Mouse (Mus musculus) heart, embryonic 15.5 days (tissue): ENCODE measurements around the gene Dpagt1. TPM values are rescaled to one million over a fixed set of nuclear protein-coding genes. Genes with fewer than 3 reads are reported as not detected.
"Not testable (repeated sequence)": the region's sequence is repeated elsewhere in the genome, so short reads cannot be mapped to it uniquely, and the experiment has no call there.

ENCODE experiments used
- ATAC-seq: fragments of 200-750 bp; cut with Nextera tagmentation; replicated peaks from 2 replicates; pipeline ENCODE4 v1.8.0; 2017; ENCODE audit warnings: low read depth, moderate TSS enrichment; ENCODE audit not compliant: insufficient number of reproducible peaks, insufficient read depth, low FRiP score
- H3K27ac ChIP-seq: fragments of 300-500 bp; sonication (generic); 2 replicates; pipeline ENCODE4 v1.5.1; 2015; ENCODE audit warnings: mild to moderate bottlenecking, inconsistent platforms
- H3K27me3 ChIP-seq: fragments of 300-500 bp; sonication (generic); 2 replicates; pipeline ENCODE4 v1.6.1; 2015; ENCODE audit warnings: inconsistent platforms
- H3K36me3 ChIP-seq: fragments of 300-500 bp; sonication (generic); 2 replicates; pipeline ENCODE4 v1.6.1; 2015; ENCODE audit warnings: mild to moderate bottlenecking, inconsistent platforms
- H3K4me1 ChIP-seq: fragments of 300-500 bp; sonication (generic); replicated peaks from 2 replicates; pipeline ENCODE4 v1.6.1; 2015; ENCODE audit warnings: inconsistent platforms
- H3K4me2 ChIP-seq: fragments of 300-500 bp; sonication (generic); 2 replicates; pipeline ENCODE4 v1.6.1; 2015; ENCODE audit warnings: inconsistent platforms, mild to moderate bottlenecking, moderate library complexity
- H3K4me3 ChIP-seq: fragments of 300-500 bp; sonication (generic); 2 replicates; pipeline ENCODE4 v1.5.1; 2015; ENCODE audit warnings: mild to moderate bottlenecking, inconsistent platforms
- H3K9ac ChIP-seq: fragments of 300-500 bp; sonication (generic); 2 replicates; pipeline ENCODE4 v1.6.1; 2015; ENCODE audit warnings: mild to moderate bottlenecking, inconsistent platforms
- H3K9me3 ChIP-seq: fragments of 300-500 bp; sonication (generic); replicated peaks from 2 replicates; pipeline ENCODE4 v1.6.1; 2016; ENCODE audit warnings: inconsistent platforms
- WGBS: fragments of 180-500 bp; shearing (Covaris S2); methylation state at CpG from one replicate; pipeline ENCODE4 v1.1.7; 2015; ENCODE audit warnings: mixed read lengths; 5-methylcytosine and 5-hydroxymethylcytosine counted together
- polyA plus RNA-seq: library from polyadenylated mRNA; unstranded; fragments of >200 nt; fragmentation: Nextera tagmentation; extraction: Ambion mirVana; gene quantifications from 2 replicates; pipeline ENCODE4 v1.2.1, GENCODE M21; 2015

The Dpagt1 gene
- polyA plus RNA-seq, 1 experiment from 2014 or later = 27.8 TPM

DNA sequence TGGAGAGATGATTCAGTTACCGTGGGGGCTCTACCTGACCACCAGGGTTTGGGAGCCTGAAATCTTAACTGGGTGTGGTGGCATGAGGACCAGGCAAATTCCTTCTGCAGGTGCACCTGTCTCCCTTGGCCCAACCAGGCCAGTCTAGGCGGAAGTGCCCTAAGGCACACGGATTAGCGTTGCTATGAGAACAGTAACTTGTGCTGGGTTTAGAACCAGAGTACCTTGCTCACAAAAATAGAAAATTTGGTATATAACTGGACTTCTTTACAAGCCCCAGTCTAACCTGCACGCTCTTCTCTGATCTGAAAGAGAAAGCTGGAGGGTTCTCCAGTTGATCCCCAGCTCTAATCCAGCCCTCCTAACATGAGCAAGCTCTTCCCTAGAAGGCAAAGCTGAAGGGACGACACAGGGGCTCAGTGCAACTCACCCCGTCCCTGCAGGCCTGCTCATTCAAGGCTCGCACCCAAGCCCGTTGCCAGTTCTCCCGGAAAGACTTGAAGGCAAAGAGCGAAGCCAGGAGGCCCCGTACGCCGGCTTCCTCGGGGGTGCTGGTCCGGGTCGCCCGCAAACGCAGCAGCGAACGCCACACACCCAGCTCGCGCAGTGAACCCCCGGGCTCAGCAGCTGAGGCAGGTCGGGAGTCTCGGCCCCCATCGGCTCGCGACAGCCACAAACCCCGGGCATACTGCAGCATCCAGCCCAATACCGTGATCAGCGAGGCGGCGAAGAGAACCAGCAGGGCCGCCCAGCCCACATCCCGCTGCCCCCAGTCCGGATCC is 6.5 kb upstream of the Dpagt1 start:
- Histone ChIP-seq H3K4me1 (peaks cover 30% of the 10 kb centered on the region), H3K9ac (peak overlapping the region; percentile 93), H3K36me3 (peaks cover 22% of the 10 kb centered on the region), H3K4me3 (peak overlapping the region; percentile 80), H3K27me3 (no peaks in the 10 kb centered on the region), H3K4me2 (peak overlapping the region; percentile 93), H3K9me3 (no peaks in the 10 kb centered on the region), H3K27ac (peak overlapping the region; percentile 78)
- WGBS = 3% methylated on average over 37 of the region's 37 CpGs
- no peak for ATAC-seq

- H3K4me2 ChIP-seq = peak within 1 kb of the TSS; percentile 93
- under 1% methylated on average over 67 of the region's 67 CpGs for WGBS
- H3K9me3 ChIP-seq = no peaks in the 10 kb centered on the region
- no peaks in the 10 kb centered on the region for H3K27me3 ChIP-seq
- H3K36me3 ChIP-seq = peaks cover 14% of the 10 kb centered on the region
- peak within 1 kb of the TSS; percentile 80 for H3K4me3 ChIP-seq
- ATAC-seq = peak; percentile 99
- H3K4me1 ChIP-seq = peaks cover 30% of the 10 kb centered on the region
- H3K9ac ChIP-seq = peak within 1 kb of the TSS; percentile 93
- peak within 1 kb of the TSS; percentile 78 for H3K27ac ChIP-seq
These were observed 5.7 kb upstream of the Dpagt1 start, which contains the start of gene C2cd2l for GRCm38 (mm10) chr9:44319887-44320798. Gene C2cd2l (minus strand): TSS chr9:44320285.

- Histone ChIP-seq H3K27ac (peak overlapping the region; percentile 78), H3K9ac (peak overlapping the region; percentile 40), H3K27me3 (no peaks in the 10 kb centered on the region), H3K36me3 (peaks cover 8% of the 10 kb centered on the region), H3K9me3 (no peaks in the 10 kb centered on the region), H3K4me2 (peak overlapping the region; percentile 93), H3K4me1 (peaks cover 33% of the 10 kb centered on the region), H3K4me3 (peak overlapping the region; percentile 80)
- 13% methylated on average over 6 of the region's 6 CpGs for WGBS
- ATAC-seq = 0 out of 2 replicates have a peak, but pooled peaks have one; percentile 3
These were observed 5.1 kb upstream of the Dpagt1 start for GRCm38 (mm10) chr9:44320799-44321133.

- not testable (repeated sequence) for H3K27ac ChIP-seq, H3K4me3 ChIP-seq, H3K9ac ChIP-seq, H3K4me2 ChIP-seq, H3K9me3 ChIP-seq, H3K27me3 ChIP-seq, ATAC-seq, H3K36me3 ChIP-seq
- H3K4me1 ChIP-seq = peaks cover 29% of the 10 kb centered on the region
- 84% methylated on average over 3 of the region's 4 CpGs for WGBS
These were observed 2.2 kb upstream of the Dpagt1 start for GRCm38 (mm10) chr9:44323656-44324055.

GRCm38 (mm10) chr9:44324147-44324546 is 1.7 kb upstream of the Dpagt1 start:
- H3K9me3 ChIP-seq = no peaks in the 10 kb centered on the region
- peaks cover 24% of the 10 kb centered on the region for H3K4me1 ChIP-seq
- peaks cover 9% of the 10 kb centered on the region for H3K36me3 ChIP-seq
- H3K4me3 ChIP-seq = no peak overlapping the region
- H3K9ac ChIP-seq = no peak overlapping the region
- 73% methylated on average over 6 of the region's 6 CpGs for WGBS
- H3K4me2 ChIP-seq = no peak overlapping the region
- H3K27ac ChIP-seq = no peak overlapping the region
- no peaks in the 10 kb centered on the region for H3K27me3 ChIP-seq
- ATAC-seq = no peak

DNA sequence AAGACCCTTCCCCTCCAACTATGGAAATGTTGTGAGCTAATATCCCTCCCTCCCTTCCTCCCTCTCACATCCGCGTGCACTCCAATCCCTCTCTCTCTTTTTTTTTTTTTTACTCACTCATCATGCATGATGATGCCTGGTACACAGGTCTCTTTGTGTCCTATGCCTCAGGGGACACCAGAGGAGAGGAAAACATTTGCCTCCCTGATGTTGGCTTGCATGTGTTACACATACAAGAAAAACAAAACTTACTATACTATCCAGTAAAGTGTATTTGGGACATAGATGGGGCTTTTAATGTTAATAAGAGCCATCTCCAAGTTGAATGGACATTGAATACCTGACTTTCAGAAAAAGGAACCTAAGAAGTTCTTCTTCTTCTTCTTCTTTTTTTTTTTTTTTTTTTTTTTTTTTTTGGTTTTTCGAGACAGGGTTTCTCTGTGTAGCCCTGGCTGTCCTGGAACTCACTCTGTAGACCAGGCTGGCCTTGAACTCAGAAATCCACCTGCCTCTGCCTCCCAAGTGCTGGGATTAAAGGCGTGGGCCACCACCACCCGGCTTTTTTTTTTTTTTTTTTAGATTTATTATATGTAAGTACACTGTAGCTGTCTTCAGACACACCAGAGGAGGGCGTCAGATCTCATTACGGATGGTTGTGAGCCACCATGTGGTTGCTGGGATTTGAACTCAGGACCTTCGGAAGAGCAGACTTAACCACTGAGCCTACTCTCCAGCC is 619 bp upstream of the Dpagt1 start:
- H3K4me1 ChIP-seq = peaks cover 20% of the 10 kb centered on the region
- peak overlapping the region; percentile 97 for H3K27ac ChIP-seq
- H3K36me3 ChIP-seq = peaks cover 20% of the 10 kb centered on the region
- not testable (repeated sequence) for H3K9me3 ChIP-seq, ATAC-seq, H3K4me3 ChIP-seq, H3K27me3 ChIP-seq
- peak overlapping the region; percentile 91 for H3K9ac ChIP-seq
- H3K4me2 ChIP-seq = peak overlapping the region; percentile 84
- 63% methylated on average over 7 of the region's 8 CpGs for WGBS

GRCm38 (mm10) chr9:44326371-44327063 is 698 bp downstream of the Dpagt1 start:
- Histone ChIP-seq H3K4me2 (peak overlapping the region; percentile 84), H3K4me1 (peaks cover 13% of the 10 kb centered on the region), H3K27ac (peak overlapping the region; percentile 97), H3K4me3 (peak overlapping the region; percentile 89), H3K36me3 (peaks cover 33% of the 10 kb centered on the region), H3K9me3 (no peaks in the 10 kb centered on the region), H3K9ac (peak overlapping the region; percentile 91), H3K27me3 (no peaks in the 10 kb centered on the region)
- under 1% methylated on average over 38 of the region's 38 CpGs for WGBS
- ATAC-seq = peak; percentile 89

GRCm38 (mm10) chr9:44327064-44327711 is 1.4 kb downstream of the Dpagt1 start:
- Histone ChIP-seq H3K9ac (peak overlapping the region; percentile 91), H3K4me2 (peak overlapping the region; percentile 84), H3K27me3 (no peaks in the 10 kb centered on the region), H3K9me3 (no peaks in the 10 kb centered on the region), H3K4me1 (peaks cover 13% of the 10 kb centered on the region), H3K4me3 (peak overlapping the region; percentile 89), H3K36me3 (peaks cover 39% of the 10 kb centered on the region), H3K27ac (peak overlapping the region; percentile 97)
- under 1% methylated on average over 22 of the region's 22 CpGs for WGBS
- peak; percentile 49 for ATAC-seq

- no peaks in the 10 kb centered on the region for H3K27me3 ChIP-seq
- peak overlapping the region; percentile 91 for H3K9ac ChIP-seq
- no peak for ATAC-seq
- peaks cover 13% of the 10 kb centered on the region for H3K4me1 ChIP-seq
- peaks cover 46% of the 10 kb centered on the region for H3K36me3 ChIP-seq
- WGBS = 87% methylated on average over 5 of the region's 5 CpGs
- no peaks in the 10 kb centered on the region for H3K9me3 ChIP-seq
- H3K4me2 ChIP-seq = peak overlapping the region; percentile 84
- peak overlapping the region; percentile 89 for H3K4me3 ChIP-seq
- peak overlapping the region; percentile 97 for H3K27ac ChIP-seq
These were observed 2.1 kb downstream of the Dpagt1 start for GRCm38 (mm10) chr9:44327926-44328325.

- WGBS = 93% methylated on average over 6 of the region's 6 CpGs
- Histone ChIP-seq H3K4me1 (peaks cover 17% of the 10 kb centered on the region), H3K27me3 (no peaks in the 10 kb centered on the region), H3K27ac (no peak overlapping the region), H3K9me3 (no peaks in the 10 kb centered on the region), H3K9ac (no peak overlapping the region), H3K36me3 (peaks cover 56% of the 10 kb centered on the region), H3K4me3 (no peak overlapping the region), H3K4me2 (no peak overlapping the region)
- ATAC-seq = no peak
These were observed 4.9 kb downstream of the Dpagt1 start for GRCm38 (mm10) chr9:44330736-44331135.
